Mouse (Mus musculus): ENCODE measurements around the gene Ubxn10. TPM values are rescaled to one million over a fixed set of nuclear protein-coding genes. Genes with fewer than 3 reads are reported as not detected.

Ubxn10 gene
- total and polyA plus RNA-seq, 2 experiments from 2014 or later = 3.5 to 9.6 TPM

GRCm38 (mm10) chr4:138746866-138747265 is 9.9 kb upstream of the Ubxn10 start:
- Histone ChIP-seq H3K4me2 (ENCODE audit: low read depth, low read length, poor library complexity, severe bottlenecking) (no peak overlapping the region), H3K4me3 (ENCODE audit: low read depth, low read length) (no peak overlapping the region), H3K27ac (ENCODE audit: low read depth, low read length) (no peak overlapping the region), H3K9me3 (ENCODE audit: low read length) (no peaks in the 10 kb centered on the region), H3K27me3 (ENCODE audit: insufficient read depth, low read length) (no peaks in the 10 kb centered on the region), H3K9ac (replicated peaks; ENCODE audit: low read length, poor library complexity, severe bottlenecking) (no peak overlapping the region), H3K36me3 (ENCODE audit: insufficient read depth, low read length) (no peaks in the 10 kb centered on the region), H3K4me1 (ENCODE audit: insufficient read depth, low read length) (no peaks in the 10 kb centered on the region)
- DNase-seq (ENCODE audit: low spot score) = no peak
- TF ChIP-seq CTCF (IDR thresholded peaks at IDR 0.05) = no peak
- ATAC-seq (ENCODE audit: low FRiP score) = no peak
- WGBS = 91% methylated on average over 9 of the region's 9 CpGs

- H3K9me3 ChIP-seq (ENCODE audit: low read length) = no peaks in the 10 kb centered on the region
- no peaks in the 10 kb centered on the region for H3K4me1 ChIP-seq (ENCODE audit: insufficient read depth, low read length)
- TF ChIP-seq CTCF (IDR thresholded peaks at IDR 0.05) = no peak
- no peak overlapping the region for H3K9ac ChIP-seq (replicated peaks; ENCODE audit: low read length, poor library complexity, severe bottlenecking)
- H3K4me3 ChIP-seq (ENCODE audit: low read depth, low read length) = no peak overlapping the region
- H3K36me3 ChIP-seq (ENCODE audit: insufficient read depth, low read length) = no peaks in the 10 kb centered on the region
- ATAC-seq (ENCODE audit: low FRiP score) = no peak
- 76% methylated on average over 4 of the region's 4 CpGs for WGBS
- no peak overlapping the region for H3K4me2 ChIP-seq (ENCODE audit: low read depth, low read length, poor library complexity, severe bottlenecking)
- H3K27me3 ChIP-seq (ENCODE audit: insufficient read depth, low read length) = no peaks in the 10 kb centered on the region
- H3K27ac ChIP-seq (ENCODE audit: low read depth, low read length) = no peak overlapping the region
- no peak for DNase-seq (ENCODE audit: low spot score)
Measured at GRCm38 (mm10) chr4:138745884-138746283, 8.9 kb upstream of the Ubxn10 start.

DNA sequence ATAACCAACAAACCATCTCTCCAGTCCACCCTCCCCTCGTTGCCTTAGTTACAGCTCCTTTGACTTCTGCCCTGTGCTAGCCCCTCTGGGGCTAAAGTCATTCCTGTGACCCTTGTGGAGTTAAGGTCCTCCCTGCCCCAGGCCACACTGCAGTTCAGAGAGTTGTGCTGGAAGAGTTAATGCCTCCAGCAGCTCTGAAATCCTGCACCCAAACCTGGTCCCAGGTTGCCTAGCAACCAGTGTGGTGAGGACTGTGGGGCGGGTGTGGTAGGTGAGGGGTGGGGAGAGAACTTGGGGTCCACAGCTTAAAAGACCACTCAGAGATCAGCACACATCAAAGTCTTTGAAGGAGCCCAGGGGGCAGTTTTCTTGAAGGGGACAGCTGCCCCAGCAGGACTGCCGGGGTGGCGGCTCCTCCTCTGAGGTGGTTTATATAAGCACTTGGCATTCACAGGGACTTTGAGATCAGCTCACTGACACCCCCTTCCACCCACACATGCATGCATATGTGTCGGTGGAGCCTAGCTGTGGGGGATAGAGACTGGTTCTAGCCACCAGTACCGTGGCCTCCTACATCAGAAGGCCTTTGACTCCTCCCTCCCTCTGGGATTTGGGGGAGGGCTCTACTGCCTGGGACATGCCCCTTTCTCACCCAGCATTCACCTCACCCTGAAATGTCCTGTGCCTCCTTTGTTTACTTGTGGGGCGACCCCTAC is 2.3 kb upstream of the Ubxn10 start:
- no peaks in the 10 kb centered on the region for H3K27me3 ChIP-seq (ENCODE audit: insufficient read depth, low read length)
- H3K4me2 ChIP-seq (ENCODE audit: low read depth, low read length, poor library complexity, severe bottlenecking) = no peak overlapping the region
- no peak overlapping the region for H3K4me3 ChIP-seq (ENCODE audit: low read depth, low read length)
- no peak overlapping the region for H3K9ac ChIP-seq (replicated peaks; ENCODE audit: low read length, poor library complexity, severe bottlenecking)
- WGBS = 12% methylated on average over 7 of the region's 7 CpGs
- peaks cover 7% of the 10 kb centered on the region; the same call in 1 of the 2 replicates for H3K4me1 ChIP-seq (ENCODE audit: insufficient read depth, low read length)
- H3K9me3 ChIP-seq (ENCODE audit: low read length) = no peaks in the 10 kb centered on the region
- DNase-seq (ENCODE audit: low spot score) = peak; percentile 36
- TF ChIP-seq CTCF (IDR thresholded peaks at IDR 0.05) = no peak
- H3K36me3 ChIP-seq (ENCODE audit: insufficient read depth, low read length) = no peaks in the 10 kb centered on the region
- peak; percentile 10; the same call in 1 of the 2 replicates for ATAC-seq (ENCODE audit: low FRiP score)
- H3K27ac ChIP-seq (ENCODE audit: low read depth, low read length) = no peak overlapping the region

- Histone ChIP-seq H3K27me3 (ENCODE audit: insufficient read depth, low read length) (no peaks in the 10 kb centered on the region), H3K4me1 (ENCODE audit: insufficient read depth, low read length) (peaks cover 7% of the 10 kb centered on the region; the same call in 1 of the 2 replicates), H3K9me3 (ENCODE audit: low read length) (no peaks in the 10 kb centered on the region), H3K4me3 (ENCODE audit: low read depth, low read length) (no peak overlapping the region), H3K4me2 (ENCODE audit: low read depth, low read length, poor library complexity, severe bottlenecking) (no peak overlapping the region), H3K9ac (replicated peaks; ENCODE audit: low read length, poor library complexity, severe bottlenecking) (no peak overlapping the region), H3K27ac (ENCODE audit: low read depth, low read length) (no peak overlapping the region), H3K36me3 (ENCODE audit: insufficient read depth, low read length) (no peaks in the 10 kb centered on the region)
- ATAC-seq (ENCODE audit: low FRiP score) (no peak), DNase-seq (ENCODE audit: low spot score) (no peak)
- TF ChIP-seq CTCF (IDR thresholded peaks at IDR 0.05) = no peak
- WGBS = 95% methylated on average over 4 of the region's 4 CpGs
Measured at GRCm38 (mm10) chr4:138734863-138735262, 2.1 kb downstream of the Ubxn10 start.

GRCm38 (mm10) chr4:138734105-138734504 is 2.9 kb downstream of the Ubxn10 start:
- ATAC-seq (ENCODE audit: low FRiP score) (no peak), DNase-seq (ENCODE audit: low spot score) (no peak)
- WGBS = 79% methylated on average over 7 of the region's 7 CpGs

GRCm38 (mm10) chr4:138729018-138729703 is 7.8 kb downstream of the Ubxn10 start:
- Histone ChIP-seq H3K9ac (replicated peaks; ENCODE audit: low read length, poor library complexity, severe bottlenecking) (no peak overlapping the region), H3K27me3 (ENCODE audit: insufficient read depth, low read length) (no peaks in the 10 kb centered on the region), H3K4me2 (ENCODE audit: low read depth, low read length, poor library complexity, severe bottlenecking) (no peak overlapping the region), H3K4me3 (ENCODE audit: low read depth, low read length) (no peak overlapping the region), H3K9me3 (ENCODE audit: low read length) (no peaks in the 10 kb centered on the region), H3K4me1 (ENCODE audit: insufficient read depth, low read length) (peaks cover 11% of the 10 kb centered on the region), H3K36me3 (ENCODE audit: insufficient read depth, low read length) (no peaks in the 10 kb centered on the region), H3K27ac (ENCODE audit: low read depth, low read length) (no peak overlapping the region)
- DNase-seq (ENCODE audit: low spot score) (peak; percentile 88), ATAC-seq (ENCODE audit: low FRiP score) (peak; percentile 48; the same call in 1 of the 2 replicates)
- WGBS = 22% methylated on average over 9 of the region's 9 CpGs
- no peak for TF ChIP-seq CTCF (IDR thresholded peaks at IDR 0.05)

More at GRCm38 (mm10) chr4:138734105-138734504, 2.9 kb downstream of the Ubxn10 start:
- H3K9me3 ChIP-seq (ENCODE audit: low read length) = no peaks in the 10 kb centered on the region
- no peak overlapping the region for H3K27ac ChIP-seq (ENCODE audit: low read depth, low read length)
- no peaks in the 10 kb centered on the region for H3K36me3 ChIP-seq (ENCODE audit: insufficient read depth, low read length)
- H3K4me1 ChIP-seq (ENCODE audit: insufficient read depth, low read length) = peaks cover 3% of the 10 kb centered on the region; the same call in 1 of the 2 replicates
- no peak overlapping the region for H3K4me3 ChIP-seq (ENCODE audit: low read depth, low read length)
- no peak overlapping the region for H3K4me2 ChIP-seq (ENCODE audit: low read depth, low read length, poor library complexity, severe bottlenecking)
- H3K9ac ChIP-seq (replicated peaks; ENCODE audit: low read length, poor library complexity, severe bottlenecking) = no peak overlapping the region
- TF ChIP-seq CTCF (IDR thresholded peaks at IDR 0.05) = no peak
- no peaks in the 10 kb centered on the region for H3K27me3 ChIP-seq (ENCODE audit: insufficient read depth, low read length)

Data from midbrain, postnatal 0 days (tissue).